In genomic region chrX:166172041-166172440, GRCm38 (mm10) we compare ENCODE assay signal across 10 mouse cellular contexts. TPM values are rescaled to one million over a fixed set of nuclear protein-coding genes. Genes with fewer than 3 reads are reported as not detected.
DNase-seq lines count a peak whose midpoint lies in the region; ATAC-seq and TF ChIP-seq lines count a peak whose summit lies in the region.
"Had no signal": no experiment of that assay in that cellular context is flagged by ENCODE, and none has a peak within 500 bp of the region (broad histone marks: within the 10 kb centered on the region; RNA-seq: fewer than 3 reads in every experiment).

No protein-coding gene starts in this region.

- no peak for ATAC-seq in liver, embryonic 12.5 days
- ATAC-seq in kidney, embryonic 15.5 days (replicated peaks; ENCODE audit: low FRiP score) = no peak

- intact Hi-C loops in left cerebral cortex, adult 2 months (cut with DNase I) = no loop called here
- intact Hi-C loops in left cerebral cortex, postnatal 10 days (cut with DNase I) = loop anchor here (5.0 kb wide), 2 partner anchors 65 to 175 kb away; partner anchors contain the start of gene Gpm6b

- H3K27ac ChIP-seq in left cerebral cortex, adult 2 months = peak overlapping the region; percentile 45; the same call in 1 of the 2 replicates
- no peak overlapping the region for H3K27ac ChIP-seq in liver, embryonic 12.5 days
- no peak overlapping the region for H3K27ac ChIP-seq in kidney, embryonic 15.5 days
- H3K27ac ChIP-seq: embryonic facial prominence, embryonic 12.5 days; limb, embryonic 12.5 days had no signal

- 35% methylated on average over 4 of the region's 4 CpGs for WGBS in liver, embryonic 12.5 days (ENCODE audit: insufficient replicate concordance)
- WGBS in kidney, embryonic 15.5 days = 72% methylated on average over 4 of the region's 4 CpGs

- no peaks in the 10 kb centered on the region for H3K27me3 ChIP-seq in liver, embryonic 12.5 days (replicated peaks)
- H3K27me3 ChIP-seq in kidney, embryonic 15.5 days = peaks cover 7% of the 10 kb centered on the region; the same call in 1 of the 2 replicates
- H3K27me3 ChIP-seq: embryonic facial prominence, embryonic 12.5 days had no signal

- no peak overlapping the region for H3K4me3 ChIP-seq in left cerebral cortex, adult 2 months
- no peak overlapping the region for H3K4me3 ChIP-seq in liver, embryonic 12.5 days
- no peak overlapping the region for H3K4me3 ChIP-seq in kidney, embryonic 15.5 days (replicated peaks)

- no peaks in the 10 kb centered on the region for H3K9me3 ChIP-seq in liver, embryonic 12.5 days (replicated peaks)
- H3K9me3 ChIP-seq in kidney, embryonic 15.5 days (replicated peaks) = no peaks in the 10 kb centered on the region
- H3K9me3 ChIP-seq: embryonic facial prominence, embryonic 12.5 days; limb, embryonic 12.5 days had no signal

- no peak overlapping the region for H3K9ac ChIP-seq in liver, embryonic 12.5 days
- H3K9ac ChIP-seq in kidney, embryonic 15.5 days = no peak overlapping the region
- H3K9ac ChIP-seq: embryonic facial prominence, embryonic 12.5 days; limb, embryonic 12.5 days had no signal

- no peak for TF ChIP-seq CTCF in left cerebral cortex, adult 2 months (IDR thresholded peaks at IDR 0.05)

- H3K4me1 ChIP-seq in liver, embryonic 12.5 days = peaks cover 19% of the 10 kb centered on the region
- 0 out of 2 replicates have a peak, but pooled peaks cover 6% of the 10 kb centered on the region for H3K4me1 ChIP-seq in kidney, embryonic 15.5 days
- H3K4me1 ChIP-seq: embryonic facial prominence, embryonic 12.5 days; limb, embryonic 12.5 days had no signal

- H3K4me2 ChIP-seq in liver, embryonic 12.5 days = peak overlapping the region; percentile 67
- H3K4me2 ChIP-seq in kidney, embryonic 15.5 days = no peak overlapping the region

- H3K36me3 ChIP-seq in liver, embryonic 12.5 days = no peaks in the 10 kb centered on the region
- no peaks in the 10 kb centered on the region for H3K36me3 ChIP-seq in kidney, embryonic 15.5 days
- H3K36me3 ChIP-seq: embryonic facial prominence, embryonic 12.5 days; limb, embryonic 12.5 days had no signal

- no peak for DNase-seq in left cerebral cortex, adult 2 months (ENCODE audit: extremely low spot score in 1 of 2, low spot score in 2 of 2)
- DNase-seq in left cerebral cortex, postnatal 10 days (ENCODE audit: extremely low spot score in 1 of 2, low spot score in 2 of 2) = no peak
- DNase-seq in retina, postnatal 1 day = peak; percentile 33
- no peak for DNase-seq in retina, embryonic 14.5 days (ENCODE audit: low spot score)
- DNase-seq in urinary bladder, postnatal 25 days (ENCODE audit: low spot score) = no peak
- DNase-seq: kidney, adult 8-10 months had no signal

RNA-seq across cellular contexts. Expression of gene Gemin8, which starts 1.8 kb away (rescaled TPM):
- 10 to 100 TPM; 12.8 to 14.1 TPM for total RNA-seq in left cerebral cortex, adult 2 months (2021)
- total RNA-seq in left cerebral cortex, postnatal 10 days (2021) = 10 to 100 TPM; 10.1 to 10.8 TPM
- 7.9 and 9.1 TPM in 2 replicates for polyA plus RNA-seq in liver, embryonic 12.5 days (2016; fragmentation: Nextera tagmentation; extraction: Ambion mirVana)
- polyA plus RNA-seq in kidney, embryonic 15.5 days (2015; fragmentation: Nextera tagmentation; extraction: Ambion mirVana) = 12.2 and 15.6 TPM in 2 replicates
